Mouse (Mus musculus) spleen, postnatal 36 days (tissue): ENCODE results near the gene Gm21976.

Source experiments
- DNase-seq, 2 experiments: peaks; one replicate each; pipeline ENCODE4 v3.0.0; 2022; ENCODE audit warnings: low spot score in 2 of 2, mixed read lengths in 1 of 2

Gene Gm21976

GRCm38 (mm10) chr13:98354090-98354801 lies 74.6 kb downstream of the Gm21976 start, which contains the start of gene Foxd1:
Gene Foxd1 (plus strand): TSS chr13:98354242.
- peak in 1 of 2 experiments; percentile 4 for DNase-seq

- no peak for DNase-seq
Observed at GRCm38 (mm10) chr13:98354871-98355558, 75.3 kb downstream of the Gm21976 start.

GRCm38 (mm10) chr13:98355559-98356111 lies 75.9 kb downstream of the Gm21976 start:
- DNase-seq = no peak

GRCm38 (mm10) chr13:98356176-98356972 lies 76.7 kb downstream of the Gm21976 start:
- no peak for DNase-seq
